Mouse (Mus musculus) regulatory T cell (primary cell): ENCODE measurements around the gene Slc45a1.

Experiments
- in situ Hi-C: fragments of 300-600 bp; cut with MboI, MseI; formaldehyde crosslinking; loops from one replicate; pipeline ENCODE4 v1.15.1; 2025; ENCODE audit warnings: high pct_unique_total_duplicates

Gene Slc45a1

GRCm38 (mm10) chr4:150581931-150582723 is 69.8 kb downstream of the Slc45a1 start:
- in situ Hi-C loops: no loop called here
